Mouse (Mus musculus) urinary bladder, postnatal 4 days (tissue): ENCODE data around the gene Chchd1.

ENCODE experiments used
- DNase-seq, 2 experiments: peaks; one replicate each; pipeline ENCODE4 v3.0.0; 2021 to 2022; ENCODE audit warnings: low spot score in 2 of 2

The Chchd1 gene

GRCm38 (mm10) chr14:20725660-20726339 lies 23.0 kb downstream of the Chchd1 start:
- DNase-seq, result no peak

GRCm38 (mm10) chr14:20729871-20730270 lies 27.1 kb downstream of the Chchd1 start:
- no peak for DNase-seq

GRCm38 (mm10) chr14:20730853-20731602 lies 28.2 kb downstream of the Chchd1 start:
- no peak for DNase-seq

GRCm38 (mm10) chr14:20733041-20733951 lies 30.5 kb downstream of the Chchd1 start:
- DNase-seq, result no peak

GRCm38 (mm10) chr14:20733952-20734774 lies 31.4 kb downstream of the Chchd1 start, which contains the start of gene Ndst2:
Gene Ndst2 (minus strand): TSS chr14:20734562.
- DNase-seq, result peak; percentile 85 to 88

- DNase-seq, result no peak
These were observed 32.2 kb downstream of the Chchd1 start for GRCm38 (mm10) chr14:20735052-20735451.

- DNase-seq, result no peak
These were observed 33.1 kb downstream of the Chchd1 start for GRCm38 (mm10) chr14:20735892-20736390.

- DNase-seq, result peak; percentile 52 to 68
These were observed 34.5 kb downstream of the Chchd1 start for GRCm38 (mm10) chr14:20737306-20737705.

- DNase-seq, result no peak
These were observed 35.7 kb downstream of the Chchd1 start for GRCm38 (mm10) chr14:20738511-20738910.

- DNase-seq, result no peak
These were observed 38.5 kb downstream of the Chchd1 start for GRCm38 (mm10) chr14:20741301-20741700.

GRCm38 (mm10) chr14:20743614-20744013 lies 40.8 kb downstream of the Chchd1 start:
- no peak for DNase-seq

GRCm38 (mm10) chr14:20746935-20747334 lies 44.1 kb downstream of the Chchd1 start:
- DNase-seq, result no peak

- no peak for DNase-seq
These were observed 45.6 kb downstream of the Chchd1 start for GRCm38 (mm10) chr14:20748388-20748787.

GRCm38 (mm10) chr14:20749494-20750051 lies 46.8 kb downstream of the Chchd1 start:
- DNase-seq, result no peak

GRCm38 (mm10) chr14:20750503-20750902 lies 47.7 kb downstream of the Chchd1 start:
- DNase-seq, result no peak

- no peak for DNase-seq
These were observed 51.0 kb downstream of the Chchd1 start for GRCm38 (mm10) chr14:20753792-20754191.
